Mouse (Mus musculus): ENCODE results near the gene Olfml3.

The Olfml3 gene

GRCm38 (mm10) chr3:103739329-103739728, 1.5 kb upstream of the Olfml3 start, which contains the start of gene Gm10964:
Gene Gm10964, plus strand, starts transcription at chr3:103739366.
- DNase-seq (ENCODE audit: low spot score): no peak

GRCm38 (mm10) chr3:103737061-103737754, 593 bp downstream of the Olfml3 start:
- no peak for DNase-seq (ENCODE audit: low spot score)

GRCm38 (mm10) chr3:103735776-103736600, 1.8 kb downstream of the Olfml3 start:
- DNase-seq (ENCODE audit: low spot score): no peak

GRCm38 (mm10) chr3:103734696-103735519, 2.9 kb downstream of the Olfml3 start:
- DNase-seq (ENCODE audit: low spot score): no peak

- no peak for DNase-seq (ENCODE audit: low spot score)
Measured at GRCm38 (mm10) chr3:103733799-103734695, 3.8 kb downstream of the Olfml3 start.

GRCm38 (mm10) chr3:103733176-103733575, 4.6 kb downstream of the Olfml3 start:
- DNase-seq (ENCODE audit: low spot score): no peak

- DNase-seq (ENCODE audit: low spot score): no peak
Measured at GRCm38 (mm10) chr3:103732116-103732515, 5.7 kb downstream of the Olfml3 start.

GRCm38 (mm10) chr3:103729850-103730249, 8.0 kb downstream of the Olfml3 start:
- no peak for DNase-seq (ENCODE audit: low spot score)

- DNase-seq (ENCODE audit: low spot score): no peak
Measured at GRCm38 (mm10) chr3:103727813-103728326, 9.9 kb downstream of the Olfml3 start.

- DNase-seq (ENCODE audit: low spot score): no peak
Measured at GRCm38 (mm10) chr3:103726642-103727041, 11.2 kb downstream of the Olfml3 start.

GRCm38 (mm10) chr3:103724137-103724536, 13.7 kb downstream of the Olfml3 start:
- DNase-seq (ENCODE audit: low spot score): no peak

- no peak for DNase-seq (ENCODE audit: low spot score)
Measured at GRCm38 (mm10) chr3:103718728-103719127, 19.1 kb downstream of the Olfml3 start.

GRCm38 (mm10) chr3:103716774-103717760, 20.7 kb downstream of the Olfml3 start:
- no peak for DNase-seq (ENCODE audit: low spot score)

GRCm38 (mm10) chr3:103715762-103716693, 21.8 kb downstream of the Olfml3 start:
- peak; percentile 13 for DNase-seq (ENCODE audit: low spot score)

- no peak for DNase-seq (ENCODE audit: low spot score)
Measured at GRCm38 (mm10) chr3:103714942-103715341, 22.9 kb downstream of the Olfml3 start.

GRCm38 (mm10) chr3:103714236-103714875, 23.4 kb downstream of the Olfml3 start:
- DNase-seq (ENCODE audit: low spot score): no peak

- DNase-seq (ENCODE audit: low spot score): no peak
Measured at GRCm38 (mm10) chr3:103712196-103712595, 25.6 kb downstream of the Olfml3 start.

GRCm38 (mm10) chr3:103709470-103710040, 28.2 kb downstream of the Olfml3 start:
- DNase-seq (ENCODE audit: low spot score): no peak

All from ovary, postnatal 10 days (tissue).